Mouse (Mus musculus): ENCODE data around the gene Fam71a. TPM values are rescaled to one million over a fixed set of nuclear protein-coding genes. Genes with fewer than 3 reads are reported as not detected.

The Fam71a gene
- polyA plus RNA-seq, 1 experiment from 2014 or later = not detected

DNA sequence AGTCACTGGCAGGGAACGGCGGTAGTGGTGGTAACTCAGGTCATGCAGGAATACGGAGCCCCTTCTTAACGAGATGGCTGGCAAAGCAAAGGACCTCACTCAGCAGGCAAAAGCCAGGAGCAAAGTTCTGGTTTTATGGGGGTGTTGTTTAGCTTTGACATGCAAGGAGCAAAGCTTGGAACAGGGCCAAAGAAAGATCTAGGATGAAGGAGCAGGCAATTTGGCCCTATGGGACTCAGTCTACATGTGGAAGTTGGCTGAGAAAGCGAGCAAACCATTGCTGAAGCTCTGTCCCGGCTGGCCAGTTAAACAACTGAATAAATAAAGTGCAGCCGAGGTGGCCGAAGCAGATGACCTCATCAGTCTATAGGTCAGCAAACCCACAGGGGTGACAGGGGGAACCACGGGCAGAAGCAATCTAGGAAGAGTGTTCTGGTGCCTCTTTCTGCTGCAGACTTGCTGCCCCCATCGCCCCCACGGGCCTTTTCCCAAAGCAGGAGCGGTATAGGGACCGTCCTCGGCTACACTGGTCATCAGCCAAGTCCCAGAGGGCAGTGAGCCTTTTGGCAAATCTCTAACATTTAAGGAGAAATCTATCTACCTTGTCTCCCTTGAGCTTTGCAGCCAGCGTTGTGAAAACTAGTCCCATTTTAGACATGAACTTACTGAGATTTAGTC lies 14.0 kb upstream of the Fam71a start:
- no peak overlapping the region for H3K9ac ChIP-seq (ENCODE audit: low read depth, low read length)
- H3K4me2 ChIP-seq (ENCODE audit: low read length) = no peak overlapping the region
- WGBS = 23% methylated on average over 15 of the region's 15 CpGs

GRCm38 (mm10) chr1:191176887-191177286 lies 12.3 kb upstream of the Fam71a start:
- Histone ChIP-seq H3K4me1 (replicated peaks; ENCODE audit: insufficient read depth, low read length) (peaks cover 19% of the 10 kb centered on the region; the same call in 1 of the 2 replicates), H3K36me3 (ENCODE audit: insufficient read depth, low read length) (no peaks in the 10 kb centered on the region), H3K4me3 (replicated peaks; ENCODE audit: low read depth, low read length) (no peak overlapping the region), H3K9ac (ENCODE audit: low read depth, low read length) (no peak overlapping the region), H3K4me2 (ENCODE audit: low read length) (no peak overlapping the region), H3K27ac (no peak overlapping the region), H3K27me3 (ENCODE audit: insufficient read depth, low read length) (no peaks in the 10 kb centered on the region), H3K9me3 (replicated peaks; ENCODE audit: low read length) (no peaks in the 10 kb centered on the region)
- 77% methylated on average over 7 of the region's 7 CpGs for WGBS
- ATAC-seq (replicated peaks; ENCODE audit: low FRiP score, low read depth) (no peak), DNase-seq (ENCODE audit: low spot score) (no peak)
- TF ChIP-seq CTCF (IDR thresholded peaks at IDR 0.05; ENCODE audit: low read depth) = no peak

More for the DNA sequence above, 14.0 kb upstream of the Fam71a start:
- Histone ChIP-seq H3K27me3 (ENCODE audit: insufficient read depth, low read length) (no peaks in the 10 kb centered on the region), H3K36me3 (ENCODE audit: insufficient read depth, low read length) (no peaks in the 10 kb centered on the region), H3K4me1 (replicated peaks; ENCODE audit: insufficient read depth, low read length) (peaks cover 20% of the 10 kb centered on the region; the same call in 1 of the 2 replicates), H3K4me3 (replicated peaks; ENCODE audit: low read depth, low read length) (no peak overlapping the region), H3K9me3 (replicated peaks; ENCODE audit: low read length) (no peaks in the 10 kb centered on the region), H3K27ac (no peak overlapping the region)
- ATAC-seq (replicated peaks; ENCODE audit: low FRiP score, low read depth) (no peak), DNase-seq (ENCODE audit: low spot score) (peak; percentile 49)
- no peak for TF ChIP-seq CTCF (IDR thresholded peaks at IDR 0.05; ENCODE audit: low read depth)

DNA sequence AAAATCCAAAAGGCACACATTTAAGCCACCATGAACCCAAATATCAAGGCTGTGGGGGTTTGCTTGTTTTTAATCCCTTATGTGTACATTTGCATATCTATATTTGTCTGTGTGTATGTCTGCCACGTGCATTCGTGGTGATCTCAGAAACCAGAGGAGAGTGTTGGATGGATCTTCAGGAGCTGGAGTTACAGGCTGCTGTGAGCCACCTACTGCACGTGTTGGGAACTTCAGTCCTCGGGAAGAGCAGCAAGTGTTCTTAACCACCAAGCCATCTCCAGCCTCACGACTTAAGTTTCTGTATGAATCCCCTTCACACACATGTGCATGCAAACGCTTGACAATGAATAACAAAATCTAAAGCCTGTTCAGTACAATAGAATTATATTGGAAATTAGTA lies 7.9 kb upstream of the Fam71a start:
- Histone ChIP-seq H3K4me1 (replicated peaks; ENCODE audit: insufficient read depth, low read length) (no peaks in the 10 kb centered on the region), H3K36me3 (ENCODE audit: insufficient read depth, low read length) (no peaks in the 10 kb centered on the region), H3K27me3 (ENCODE audit: insufficient read depth, low read length) (no peaks in the 10 kb centered on the region), H3K27ac (no peak overlapping the region), H3K9ac (ENCODE audit: low read depth, low read length) (no peak overlapping the region), H3K9me3 (replicated peaks; ENCODE audit: low read length) (no peaks in the 10 kb centered on the region), H3K4me2 (ENCODE audit: low read length) (no peak overlapping the region), H3K4me3 (replicated peaks; ENCODE audit: low read depth, low read length) (no peak overlapping the region)
- DNase-seq (ENCODE audit: low spot score) = peak; percentile 76
- ATAC-seq (replicated peaks; ENCODE audit: low FRiP score, low read depth) = no peak
- peak; percentile 75 for TF ChIP-seq CTCF (IDR thresholded peaks at IDR 0.05; ENCODE audit: low read depth)
- 17% methylated on average over 6 of the region's 6 CpGs for WGBS

- TF ChIP-seq CTCF (IDR thresholded peaks at IDR 0.05; ENCODE audit: low read depth) = no peak
- no peaks in the 10 kb centered on the region for H3K9me3 ChIP-seq (replicated peaks; ENCODE audit: low read length)
- DNase-seq (ENCODE audit: low spot score) = no peak
- no peaks in the 10 kb centered on the region for H3K4me1 ChIP-seq (replicated peaks; ENCODE audit: insufficient read depth, low read length)
- no peak for ATAC-seq (replicated peaks; ENCODE audit: low FRiP score, low read depth)
- H3K9ac ChIP-seq (ENCODE audit: low read depth, low read length) = no peak overlapping the region
- no peak overlapping the region for H3K4me3 ChIP-seq (replicated peaks; ENCODE audit: low read depth, low read length)
- no peak overlapping the region for H3K4me2 ChIP-seq (ENCODE audit: low read length)
- H3K27ac ChIP-seq = no peak overlapping the region
- H3K36me3 ChIP-seq (ENCODE audit: insufficient read depth, low read length) = no peaks in the 10 kb centered on the region
- H3K27me3 ChIP-seq (ENCODE audit: insufficient read depth, low read length) = no peaks in the 10 kb centered on the region
- 84% methylated on average over 2 of the region's 2 CpGs for WGBS
These were observed 5.8 kb upstream of the Fam71a start for GRCm38 (mm10) chr1:191170444-191170843.

GRCm38 (mm10) chr1:191166189-191166588 lies 1.6 kb upstream of the Fam71a start:
- H3K4me1 ChIP-seq (replicated peaks; ENCODE audit: insufficient read depth, low read length) = no peaks in the 10 kb centered on the region
- DNase-seq (ENCODE audit: low spot score) (no peak), ATAC-seq (replicated peaks; ENCODE audit: low FRiP score, low read depth) (no peak; the same call in 1 of the 2 replicates)
- no peaks in the 10 kb centered on the region for H3K9me3 ChIP-seq (replicated peaks; ENCODE audit: low read length)
- no peak overlapping the region for H3K9ac ChIP-seq (ENCODE audit: low read depth, low read length)
- TF ChIP-seq CTCF (IDR thresholded peaks at IDR 0.05; ENCODE audit: low read depth) = no peak
- no peak overlapping the region for H3K4me3 ChIP-seq (replicated peaks; ENCODE audit: low read depth, low read length)
- H3K36me3 ChIP-seq (ENCODE audit: insufficient read depth, low read length) = no peaks in the 10 kb centered on the region
- no peak overlapping the region for H3K4me2 ChIP-seq (ENCODE audit: low read length)
- no peaks in the 10 kb centered on the region for H3K27me3 ChIP-seq (ENCODE audit: insufficient read depth, low read length)
- WGBS = 69% methylated on average over 4 of the region's 4 CpGs
- H3K27ac ChIP-seq = no peak overlapping the region

- ATAC-seq (replicated peaks; ENCODE audit: low FRiP score, low read depth) (no peak), DNase-seq (ENCODE audit: low spot score) (peak; percentile 35)
- H3K27me3 ChIP-seq (ENCODE audit: insufficient read depth, low read length) = no peaks in the 10 kb centered on the region
- no peaks in the 10 kb centered on the region for H3K36me3 ChIP-seq (ENCODE audit: insufficient read depth, low read length)
- H3K9ac ChIP-seq (ENCODE audit: low read depth, low read length) = no peak overlapping the region
- H3K4me1 ChIP-seq (replicated peaks; ENCODE audit: insufficient read depth, low read length) = peaks cover 7% of the 10 kb centered on the region; the same call in 1 of the 2 replicates
- WGBS = 17% methylated on average over 3 of the region's 3 CpGs
- no peak for TF ChIP-seq CTCF (IDR thresholded peaks at IDR 0.05; ENCODE audit: low read depth)
- no peaks in the 10 kb centered on the region for H3K9me3 ChIP-seq (replicated peaks; ENCODE audit: low read length)
- no peak overlapping the region for H3K4me2 ChIP-seq (ENCODE audit: low read length)
- no peak overlapping the region for H3K4me3 ChIP-seq (replicated peaks; ENCODE audit: low read depth, low read length)
- peak overlapping the region; percentile 44; the same call in 1 of the 2 replicates for H3K27ac ChIP-seq
These were observed 10.3 kb downstream of the Fam71a start for GRCm38 (mm10) chr1:191154314-191154713.

Data from kidney, postnatal 0 days (tissue).